Mouse (Mus musculus) testis, adult 2 months (tissue): ENCODE measurements around the gene Plekhh3.

ENCODE experiments used
- CTCF ChIP-seq: fragments of 200-500 bp; IDR thresholded peaks from 2 replicates; pipeline ENCODE4 v1.5.1; 2012; ENCODE audit warnings: low read depth, mild to moderate bottlenecking, inconsistent platforms, low read length, moderate library complexity; ENCODE audit not compliant: control insufficient read depth, insufficient read depth, insufficient replicate concordance
- POLR2A ChIP-seq: fragments of 200-500 bp; IDR thresholded peaks from 2 replicates; pipeline ENCODE4 v1.6.1; 2012; ENCODE audit warnings: low read depth, mild to moderate bottlenecking, inconsistent platforms, low read length, moderate library complexity; ENCODE audit not compliant: control insufficient read depth

- TF ChIP-seq POLR2A (no peak), CTCF (no peak)
These were observed 16.4 kb upstream of the Plekhh3 start for GRCm38 (mm10) chr11:101187541-101187940.
